Mouse (Mus musculus): ENCODE measurements around the gene Spink8.

GRCm38 (mm10) chr9:109811980-109812379 is at the start of gene Spink8:
- TF ChIP-seq CTCF (IDR thresholded peaks at IDR 0.05 in 2 of 3, conservative IDR thresholded peaks at IDR 0.05 in 1 of 3; ENCODE audit: control insufficient read depth in 1 of 3, insufficient read depth in 1 of 3, low read depth in 2 of 3, low read length in 3 of 3, poor library complexity in 1 of 3, severe bottlenecking in 1 of 3) (no peak), RAD21 (IDR thresholded peaks at IDR 0.05; ENCODE audit: low read depth, low read length) (no peak), ZC3H11A (IDR thresholded peaks at IDR 0.05; ENCODE audit: low read depth, low read length) (no peak), USF1 (IDR thresholded peaks at IDR 0.05; ENCODE audit: low read depth, low read length) (no peak), MAX (IDR thresholded peaks at IDR 0.05; ENCODE audit: low read length) (no peak), ELF1 (IDR thresholded peaks at IDR 0.05; ENCODE audit: low read depth, low read length) (no peak), EP300 (IDR thresholded peaks at IDR 0.05; ENCODE audit: low read depth in 1 of 2, low read length in 2 of 2) (no peak), MYB (IDR thresholded peaks at IDR 0.05; ENCODE audit: low read depth, low read length) (no peak), TAL1 (IDR thresholded peaks at IDR 0.05; ENCODE audit: low read length) (no peak), E2F4 (IDR thresholded peaks at IDR 0.05; ENCODE audit: borderline replicate concordance, low read depth, low read length) (no peak)

Data from MEL (cell line).